Mouse (Mus musculus) erythroblast, embryonic 14.5 days (primary cell): ENCODE data around the gene Il2.

Experiments used
- GATA1 ChIP-seq: IDR thresholded peaks from 2 replicates; pipeline ENCODE4 v1.6.1; 2012; ENCODE audit warnings: low read length, inconsistent platforms, mixed read lengths
- TAL1 ChIP-seq: IDR thresholded peaks from 3 replicates; pipeline ENCODE4 v1.6.1; 2012; ENCODE audit warnings: low read length, inconsistent platforms, mixed read lengths

- TF ChIP-seq TAL1 (no peak), GATA1 (no peak)
These were observed 13.4 kb upstream of the Il2 start for GRCm38 (mm10) chr3:37139192-37139591.
